ENCODE assay signal across 8 mouse cellular contexts in the genomic region with DNA sequence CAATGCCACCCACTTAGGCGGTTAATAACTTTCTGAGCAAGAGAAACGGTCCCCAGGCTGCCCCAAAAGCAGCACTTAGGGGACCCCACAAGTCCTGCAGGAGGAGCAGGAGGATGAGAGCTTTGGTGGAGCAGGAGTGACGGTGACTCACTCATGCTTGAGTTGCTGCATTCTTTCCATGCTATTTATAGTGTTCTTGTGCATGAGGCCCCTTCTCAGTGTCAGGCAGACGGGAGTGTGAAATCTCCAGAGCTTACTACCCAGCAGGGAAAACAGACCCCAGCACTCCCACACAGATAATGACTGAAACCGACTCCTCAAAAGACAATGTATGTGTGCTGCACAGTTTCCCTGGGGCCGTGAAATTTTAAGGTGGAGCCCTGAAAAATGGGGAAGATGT. TPM values are rescaled to one million over a fixed set of nuclear protein-coding genes. Genes with fewer than 3 reads are reported as not detected.
DNase-seq lines count a peak whose midpoint lies in the region.

No protein-coding gene starts in this region.

- DNase-seq in frontal cortex, adult 2 months (ENCODE audit: extremely low spot score in 1 of 2, low spot score in 1 of 2): peak; percentile 59 to 68
- DNase-seq in frontal cortex, postnatal 10 days (ENCODE audit: low spot score in 2 of 2): no peak
- DNase-seq in right cerebral cortex, adult 2 months (ENCODE audit: low spot score in 2 of 2): peak; percentile 60 to 66
- DNase-seq in right cerebral cortex, postnatal 4 days: no peak
- peak; percentile 31 to 39 for DNase-seq in lung, adult 18-20 months
- no peak for DNase-seq in urinary bladder, postnatal 4 days (ENCODE audit: low spot score in 2 of 2)
- no peak for DNase-seq in cerebellum, postnatal 4 days (ENCODE audit: low spot score in 2 of 2)
- no peak for DNase-seq in ovary, postnatal 36 days (ENCODE audit: low spot score)

RNA-seq across cellular contexts. Expression of a gene that starts 23.5 kb away (rescaled TPM):
- 63.8 and 66.3 TPM in 2 replicates for polyA plus RNA-seq in frontal cortex, adult 2 months (2012; rRNA removed)

Comparison
In these comparisons a context has a peak if more than half of its experiments do, and no peak if none do; other contexts are left out.
1. DNase-seq: peak in frontal cortex, adult 2 months (2 of 2), right cerebral cortex, adult 2 months (2 of 2) and lung, adult 18-20 months (2 of 2); none in frontal cortex, postnatal 10 days (0 of 2), right cerebral cortex, postnatal 4 days (single experiment), urinary bladder, postnatal 4 days (0 of 2), cerebellum, postnatal 4 days (0 of 2) and ovary, postnatal 36 days (single experiment).